In genomic region chr3:37834626-37835025, GRCm38 (mm10) we compare ENCODE assay signal across 22 mouse cellular contexts.
DNase-seq lines count a peak whose midpoint lies in the region; ATAC-seq and TF ChIP-seq lines count a peak whose summit lies in the region.
"Had no signal": no experiment of that assay in that cellular context is flagged by ENCODE, and none has a peak within 500 bp of the region (broad histone marks: within the 10 kb centered on the region; RNA-seq: fewer than 3 reads in every experiment).

No protein-coding gene starts in this region.

- H3K9ac ChIP-seq in heart, postnatal 0 days (replicated peaks; ENCODE audit: low read depth, low read length) = no peak overlapping the region
- no peak overlapping the region for H3K9ac ChIP-seq in midbrain, embryonic 11.5 days (ENCODE audit: low read length)
- H3K9ac ChIP-seq in midbrain, postnatal 0 days (replicated peaks; ENCODE audit: low read length, poor library complexity, severe bottlenecking) = no peak overlapping the region
- H3K9ac ChIP-seq in forebrain, embryonic 11.5 days (ENCODE audit: low read length) = no peak overlapping the region
- H3K9ac ChIP-seq: forebrain, embryonic 13.5 days had no signal

- TF ChIP-seq CTCF in heart, postnatal 0 days (IDR thresholded peaks at IDR 0.05; ENCODE audit: low read depth) = no peak
- TF ChIP-seq CTCF in midbrain, postnatal 0 days (IDR thresholded peaks at IDR 0.05) = no peak

- no peak overlapping the region for H3K4me2 ChIP-seq in heart, postnatal 0 days (ENCODE audit: low read depth, low read length)
- no peak overlapping the region for H3K4me2 ChIP-seq in midbrain, embryonic 11.5 days
- H3K4me2 ChIP-seq in midbrain, postnatal 0 days (ENCODE audit: low read depth, low read length, poor library complexity, severe bottlenecking) = no peak overlapping the region
- no peak overlapping the region for H3K4me2 ChIP-seq in forebrain, embryonic 11.5 days (ENCODE audit: low read depth, low read length, severe bottlenecking)
- H3K4me2 ChIP-seq: forebrain, embryonic 13.5 days; liver, embryonic 11.5 days had no signal

- peak overlapping the region; percentile 38; the same call in 1 of the 2 replicates for H3K27ac ChIP-seq in heart, postnatal 0 days (ENCODE audit: low read depth)
- no peak overlapping the region for H3K27ac ChIP-seq in midbrain, embryonic 11.5 days (ENCODE audit: low read depth, low read length)
- H3K27ac ChIP-seq in midbrain, postnatal 0 days (ENCODE audit: low read depth, low read length) = no peak overlapping the region
- no peak overlapping the region for H3K27ac ChIP-seq in forebrain, embryonic 11.5 days (ENCODE audit: low read depth, low read length)
- H3K27ac ChIP-seq: forebrain, embryonic 13.5 days; heart, adult 2 months had no signal

- H3K36me3 ChIP-seq in heart, postnatal 0 days (replicated peaks; ENCODE audit: control insufficient read depth, insufficient read depth, low read length) = no peaks in the 10 kb centered on the region
- no peaks in the 10 kb centered on the region for H3K36me3 ChIP-seq in midbrain, embryonic 11.5 days (ENCODE audit: control insufficient read depth, insufficient read depth, low read length)
- H3K36me3 ChIP-seq in midbrain, postnatal 0 days (ENCODE audit: insufficient read depth, low read length) = no peaks in the 10 kb centered on the region
- no peaks in the 10 kb centered on the region for H3K36me3 ChIP-seq in forebrain, embryonic 11.5 days (ENCODE audit: control insufficient read depth, insufficient read depth, low read length)

- intact Hi-C loops in heart, postnatal 36 days (cut with DNase I) = loop anchor here (5.0 kb wide), 1 partner anchor 192 kb away; no protein-coding TSS in a partner anchor
- intact Hi-C loops in heart, postnatal 14 days (cut with DNase I) = no loop called here

- peaks cover 13% of the 10 kb centered on the region for H3K4me1 ChIP-seq in heart, postnatal 0 days (ENCODE audit: control insufficient read depth, insufficient read depth)
- H3K4me1 ChIP-seq in midbrain, embryonic 11.5 days (ENCODE audit: control insufficient read depth, insufficient read depth, low read length) = no peaks in the 10 kb centered on the region
- no peaks in the 10 kb centered on the region for H3K4me1 ChIP-seq in midbrain, postnatal 0 days (ENCODE audit: insufficient read depth, low read length)
- H3K4me1 ChIP-seq in forebrain, embryonic 11.5 days (replicated peaks; ENCODE audit: control insufficient read depth, insufficient read depth, low read length) = no peaks in the 10 kb centered on the region
- H3K4me1 ChIP-seq: forebrain, embryonic 13.5 days had no signal

- WGBS in heart, postnatal 0 days = 15% methylated on average over 3 of the region's 3 CpGs
- 84% methylated on average over 3 of the region's 3 CpGs for WGBS in midbrain, embryonic 11.5 days
- 79% methylated on average over 3 of the region's 3 CpGs for whole genome bisulfite sequencing in midbrain, postnatal 0 days
- WGBS in forebrain, embryonic 11.5 days = 92% methylated on average over 3 of the region's 3 CpGs

- no peak overlapping the region for H3K4me3 ChIP-seq in heart, postnatal 0 days (ENCODE audit: low read depth, low read length)
- no peak overlapping the region for H3K4me3 ChIP-seq in midbrain, embryonic 11.5 days (ENCODE audit: low read depth, low read length)
- H3K4me3 ChIP-seq in midbrain, postnatal 0 days (ENCODE audit: low read depth, low read length) = no peak overlapping the region
- no peak overlapping the region for H3K4me3 ChIP-seq in forebrain, embryonic 11.5 days (ENCODE audit: low read depth, low read length)
- H3K4me3 ChIP-seq: forebrain, embryonic 13.5 days; heart, adult 2 months; megakaryocyte, embryonic 14.5 days had no signal

- peak; percentile 45 for DNase-seq in heart, adult 11 months
- DNase-seq in heart, postnatal 36 days = no peak
- DNase-seq in heart, postnatal 0 days (ENCODE audit: low spot score) = peak; percentile 56
- DNase-seq in heart, postnatal 14 days = no peak
- DNase-seq in midbrain, embryonic 11.5 days (ENCODE audit: low spot score, missing footprints) = peak; percentile 61
- no peak for DNase-seq in midbrain, postnatal 0 days (ENCODE audit: low spot score)
- DNase-seq in forebrain, embryonic 11.5 days (ENCODE audit: low spot score) = no peak
- DNase-seq in spleen, adult 18-20 months = no peak
- DNase-seq: cerebellum, adult 18-20 months; cerebellum, postnatal 36 days; gastrocnemius, postnatal 10 days; heart, adult 2 months; kidney, postnatal 36 days; lung, adult 18-20 months; retina, postnatal 1 day; thymus, postnatal 4 days had no signal

- no peak for TF ChIP-seq EP300 in heart, postnatal 0 days (IDR thresholded peaks at IDR 0.05; ENCODE audit: low read depth)

- H3K9me3 ChIP-seq in heart, postnatal 0 days (replicated peaks; ENCODE audit: control insufficient read depth, low read length) = no peaks in the 10 kb centered on the region
- H3K9me3 ChIP-seq in midbrain, embryonic 11.5 days (ENCODE audit: control insufficient read depth, low read length) = no peaks in the 10 kb centered on the region
- no peaks in the 10 kb centered on the region for H3K9me3 ChIP-seq in midbrain, postnatal 0 days (ENCODE audit: low read length)
- H3K9me3 ChIP-seq in forebrain, embryonic 11.5 days (ENCODE audit: control insufficient read depth, low read length) = no peaks in the 10 kb centered on the region
- H3K9me3 ChIP-seq: forebrain, embryonic 13.5 days had no signal

- ATAC-seq in heart, postnatal 0 days (ENCODE audit: insufficient read depth, low read depth) = peak; percentile 74
- no peak for ATAC-seq in midbrain, embryonic 11.5 days (ENCODE audit: low FRiP score)
- ATAC-seq in midbrain, postnatal 0 days (ENCODE audit: low FRiP score) = no peak
- ATAC-seq in forebrain, embryonic 11.5 days (replicated peaks; ENCODE audit: low FRiP score) = no peak
- ATAC-seq: forebrain, embryonic 13.5 days; hindbrain, embryonic 16.5 days; intestine, embryonic 16.5 days had no signal

- no peaks in the 10 kb centered on the region for H3K27me3 ChIP-seq in heart, postnatal 0 days (ENCODE audit: control insufficient read depth, insufficient read depth, low read length)
- H3K27me3 ChIP-seq in midbrain, embryonic 11.5 days (ENCODE audit: control insufficient read depth, insufficient read depth, low read length) = no peaks in the 10 kb centered on the region
- no peaks in the 10 kb centered on the region for H3K27me3 ChIP-seq in midbrain, postnatal 0 days (ENCODE audit: insufficient read depth, low read length)
- H3K27me3 ChIP-seq in forebrain, embryonic 11.5 days (ENCODE audit: control insufficient read depth, insufficient read depth, low read length) = no peaks in the 10 kb centered on the region
- H3K27me3 ChIP-seq: CH12.LX; forebrain, embryonic 13.5 days had no signal

Comparison
In these comparisons a context has a peak if more than half of its experiments do, and no peak if none do; other contexts are left out.
1. DNase-seq: peak in heart, adult 11 months (single experiment), heart, postnatal 0 days (single experiment) and midbrain, embryonic 11.5 days (single experiment); none in heart, postnatal 36 days (0 of 2), heart, postnatal 14 days (0 of 2), midbrain, postnatal 0 days (single experiment), forebrain, embryonic 11.5 days (single experiment) and spleen, adult 18-20 months (0 of 2).